Mouse (Mus musculus) liver, embryonic 18 days (tissue): Measurements from ENCODE around the gene Cyp4a31. TPM values are rescaled to one million over a fixed set of nuclear protein-coding genes. Genes with fewer than 3 reads are reported as not detected.

Experiments used
- polyA plus RNA-seq: library from polyadenylated mRNA; depleted of rRNA; stranded (reverse); fragments of >200 nt; gene quantifications from 2 replicates; pipeline ENCODE4 v1.2.3, GENCODE M21; 2012; rRNA removed

The Cyp4a31 gene
- 35.9 and 45.8 TPM in 2 replicates for polyA plus RNA-seq

GRCm38 (mm10) chr4:115563401-115563800 lies at the start of gene Cyp4a31:
Gene Cyp4a31, plus strand, starts transcription at chr4:115563649.

GRCm38 (mm10) chr4:115518000-115518399 lies 45.4 kb upstream of the Cyp4a31 start, which contains the start of gene Cyp4a10:
Gene Cyp4a10, plus strand, starts transcription at chr4:115518264.

GRCm38 (mm10) chr4:115600611-115601010 lies 37.2 kb downstream of the Cyp4a31 start, which contains the start of gene Cyp4a32:
Gene Cyp4a32, plus strand, starts transcription at chr4:115600969.

Other genes starting within 250 kb of the Cyp4a31 start
- gene Cyp4a12b, start 152.0 kb upstream of the Cyp4a31 start, polyA plus RNA-seq = 3.7 and 8.0 TPM in 2 replicates
- not detected in 2 replicates for gene Cyp4a30b, start 111.0 kb upstream of the Cyp4a31 start, polyA plus RNA-seq
- 174 and 262 TPM in 2 replicates for gene Cyp4a14, start 67.5 kb upstream of the Cyp4a31 start, polyA plus RNA-seq
- 107 and 153 TPM in 2 replicates for gene Cyp4a10, start 45.4 kb upstream of the Cyp4a31 start, polyA plus RNA-seq
- gene Cyp4a32, start 37.3 kb downstream of the Cyp4a31 start, polyA plus RNA-seq = 6.9 and 7.2 TPM in 2 replicates
- 8.3 and 8.7 TPM in 2 replicates for gene Cyp4b1, start 84.1 kb downstream of the Cyp4a31 start, polyA plus RNA-seq
- 7.0 and 7.2 TPM in 2 replicates for gene Efcab14, start 174.1 kb downstream of the Cyp4a31 start, polyA plus RNA-seq
- 0.36 and 0.37 TPM in 2 replicates for gene Tex38, start 217.4 kb downstream of the Cyp4a31 start, polyA plus RNA-seq
- 9.2 and 11.0 TPM in 2 replicates for gene Atpaf1, start 221.2 kb downstream of the Cyp4a31 start, polyA plus RNA-seq